In genomic region chr1:183264145-183265008, GRCm38 (mm10) we compare ENCODE assay signal across 10 mouse cellular contexts. TPM values are rescaled to one million over a fixed set of nuclear protein-coding genes. Genes with fewer than 3 reads are reported as not detected.
DNase-seq lines count a peak whose midpoint lies in the region; ATAC-seq and TF ChIP-seq lines count a peak whose summit lies in the region.
"Had no signal": no experiment of that assay in that cellular context is flagged by ENCODE, and none has a peak within 500 bp of the region (broad histone marks: within the 10 kb centered on the region; RNA-seq: fewer than 3 reads in every experiment).

No protein-coding gene starts in this region.

- no peak overlapping the region for H3K4me2 ChIP-seq in lung, embryonic 14.5 days
- H3K4me2 ChIP-seq: embryonic facial prominence, embryonic 15.5 days had no signal

- peak; percentile 60 for DNase-seq in 3134 (ENCODE audit: extremely low read depth, insufficient read length, low spot score)
- peak; percentile 62 for DNase-seq in ES-CJ7 (ENCODE audit: low read depth, low spot score)
- DNase-seq in heart, adult 9 months (ENCODE audit: low spot score in 2 of 2) = peak; percentile 23 to 36
- peak; percentile 60 for DNase-seq in lung, embryonic 14.5 days
- no peak for DNase-seq in left cerebral cortex, postnatal 14 days (ENCODE audit: low spot score in 2 of 2)
- no peak for DNase-seq in thymus, postnatal 25 days
- no peak for DNase-seq in B cell, adult 2 months
- DNase-seq: right cerebral cortex, postnatal 25 days had no signal

- no peaks in the 10 kb centered on the region for H3K36me3 ChIP-seq in lung, embryonic 14.5 days (ENCODE audit: insufficient read depth)
- H3K36me3 ChIP-seq: embryonic facial prominence, embryonic 15.5 days had no signal

- WGBS in lung, embryonic 14.5 days = 57% methylated on average over 13 of the region's 13 CpGs

- H3K4me3 ChIP-seq in lung, embryonic 14.5 days (ENCODE audit: low read depth, low read length) = no peak overlapping the region
- H3K4me3 ChIP-seq: embryonic facial prominence, embryonic 15.5 days had no signal

- H3K27me3 ChIP-seq in lung, embryonic 14.5 days (ENCODE audit: insufficient read depth, low read length) = no peaks in the 10 kb centered on the region
- H3K27me3 ChIP-seq: embryonic facial prominence, embryonic 15.5 days had no signal

- no peak overlapping the region for H3K9ac ChIP-seq in lung, embryonic 14.5 days
- H3K9ac ChIP-seq: embryonic facial prominence, embryonic 15.5 days had no signal

- H3K4me1 ChIP-seq in lung, embryonic 14.5 days (ENCODE audit: insufficient read depth) = no peaks in the 10 kb centered on the region
- H3K4me1 ChIP-seq: embryonic facial prominence, embryonic 15.5 days had no signal

- H3K27ac ChIP-seq in lung, embryonic 14.5 days (ENCODE audit: low read depth) = no peak overlapping the region
- H3K27ac ChIP-seq: embryonic facial prominence, embryonic 15.5 days had no signal

- intact Hi-C loops in left cerebral cortex, postnatal 14 days (cut with DNase I) = no loop called here

- TF ChIP-seq CTCF in lung, embryonic 14.5 days (IDR thresholded peaks at IDR 0.05; ENCODE audit: low read depth) = no peak

- ATAC-seq in lung, embryonic 14.5 days (ENCODE audit: insufficient read depth) = peak; percentile 56
- no peak for ATAC-seq in inflammation-experienced regulatory T-cells, adult 6 months

- no peaks in the 10 kb centered on the region for H3K9me3 ChIP-seq in lung, embryonic 14.5 days (ENCODE audit: low read depth, low read length)
- H3K9me3 ChIP-seq: embryonic facial prominence, embryonic 15.5 days had no signal

RNA-seq across cellular contexts. Expression of gene Aida, which starts 32.0 kb away (rescaled TPM):
- 25.2 and 27.6 TPM in 2 replicates for polyA plus RNA-seq in lung, embryonic 14.5 days (2014; fragmentation: Nextera tagmentation; extraction: Ambion mirVana)
- 10 to 100 TPM; 13.2 to 20.9 (median 15.5) TPM for polyA plus RNA-seq in inflammation-experienced regulatory T-cells, adult 6 months (2017; shearing (Covaris generic))
- 10 to 100 TPM; 45.6 to 48.4 TPM for total RNA-seq in left cerebral cortex, postnatal 14 days (2021)

RNA-seq across cellular contexts. Expression of gene Brox, which starts 32.7 kb away (rescaled TPM):
- polyA plus RNA-seq in lung, embryonic 14.5 days (2014; fragmentation: Nextera tagmentation; extraction: Ambion mirVana) = 42.0 and 45.3 TPM in 2 replicates
- 10 to 100 TPM; 37.5 to 49.5 (median 40.4) TPM for polyA plus RNA-seq in inflammation-experienced regulatory T-cells, adult 6 months (2017; shearing (Covaris generic))
- total RNA-seq in left cerebral cortex, postnatal 14 days (2021) = 10 to 100 TPM; 56.3 to 58.6 TPM

RNA-seq across cellular contexts. Expression of gene Disp1, which starts 43.1 kb away (rescaled TPM):
- polyA plus RNA-seq in lung, embryonic 14.5 days (2014; fragmentation: Nextera tagmentation; extraction: Ambion mirVana) = 7.8 and 9.1 TPM in 2 replicates
- polyA plus RNA-seq in inflammation-experienced regulatory T-cells, adult 6 months (2017; shearing (Covaris generic)) = 1 to 10 TPM; 4.2 to 6.9 (median 4.8) TPM
- total RNA-seq in left cerebral cortex, postnatal 14 days (2021) = 1 to 10 TPM; 5.1 to 5.9 TPM

Comparison
In these comparisons a context has a peak if more than half of its experiments do, and no peak if none do; other contexts are left out.
1. DNase-seq: peak in 3134 (single experiment), ES-CJ7 (single experiment), heart, adult 9 months (2 of 2) and lung, embryonic 14.5 days (single experiment); none in left cerebral cortex, postnatal 14 days (0 of 2), thymus, postnatal 25 days (single experiment) and B cell, adult 2 months (0 of 2).